ENCODE assay signal across 8 mouse cellular contexts in genomic region chr10:79780664-79781015, GRCm38 (mm10). TPM values are rescaled to one million over a fixed set of nuclear protein-coding genes. Genes with fewer than 3 reads are reported as not detected.
DNase-seq lines count a peak whose midpoint lies in the region; ATAC-seq and TF ChIP-seq lines count a peak whose summit lies in the region.
"Had no signal": no experiment of that assay in that cellular context is flagged by ENCODE, and none has a peak within 500 bp of the region (broad histone marks: within the 10 kb centered on the region; RNA-seq: fewer than 3 reads in every experiment).

No protein-coding gene starts in this region.

- peaks cover 86% of the 10 kb centered on the region for H3K27me3 ChIP-seq in hindbrain, embryonic 13.5 days
- H3K27me3 ChIP-seq in stomach, embryonic 14.5 days (ENCODE audit: control insufficient read depth, insufficient read depth, low read length): no peaks in the 10 kb centered on the region

- no peak for TF ChIP-seq CTCF in cortical plate, adult 2 months (IDR thresholded peaks at IDR 0.05; ENCODE audit: extremely low read depth, insufficient read depth, low read length)

- no peak overlapping the region for H3K27ac ChIP-seq in cortical plate, adult 2 months (ENCODE audit: insufficient read depth, low read length)
- 0 out of 2 replicates have a peak overlapping the region, but pooled peaks have one; percentile 12 for H3K27ac ChIP-seq in hindbrain, embryonic 13.5 days
- H3K27ac ChIP-seq in stomach, embryonic 14.5 days (ENCODE audit: low read length): peak overlapping the region; percentile 39

- peak overlapping the region; percentile 60 for H3K9ac ChIP-seq in hindbrain, embryonic 13.5 days
- H3K9ac ChIP-seq in stomach, embryonic 14.5 days (replicated peaks; ENCODE audit: low read depth, low read length): 0 out of 2 replicates have a peak overlapping the region, but pooled peaks have one; percentile 10

- H3K9me3 ChIP-seq in hindbrain, embryonic 13.5 days: no peaks in the 10 kb centered on the region
- H3K9me3 ChIP-seq in stomach, embryonic 14.5 days (ENCODE audit: control insufficient read depth, low read depth, low read length): no peaks in the 10 kb centered on the region

- H3K4me3 ChIP-seq in cortical plate, adult 2 months (ENCODE audit: insufficient read depth, low read length): peak overlapping the region; percentile 39
- peak overlapping the region; percentile 42 for H3K4me3 ChIP-seq in hindbrain, embryonic 13.5 days
- peak overlapping the region; percentile 38 for H3K4me3 ChIP-seq in stomach, embryonic 14.5 days (ENCODE audit: low read depth, low read length)

- peak; percentile 83 to 89 for DNase-seq in right cerebral cortex, postnatal 10 days (ENCODE audit: low spot score in 2 of 2)
- DNase-seq in right cerebral cortex, postnatal 36 days (ENCODE audit: low spot score in 2 of 2): no peak
- peak; percentile 88 for DNase-seq in lung, postnatal 10 days
- no peak for DNase-seq in gastrocnemius, postnatal 36 days

- TF ChIP-seq POLR2A in cortical plate, adult 2 months (IDR thresholded peaks at IDR 0.05; ENCODE audit: extremely low read depth, insufficient read depth, low read length): no peak

- peaks cover 2% of the 10 kb centered on the region; the same call in 1 of the 2 replicates for H3K4me1 ChIP-seq in cortical plate, adult 2 months (ENCODE audit: control insufficient read depth, insufficient read depth, low read length)
- H3K4me1 ChIP-seq in hindbrain, embryonic 13.5 days (replicated peaks): peaks cover 45% of the 10 kb centered on the region
- H3K4me1 ChIP-seq in stomach, embryonic 14.5 days (ENCODE audit: control insufficient read depth, insufficient read depth, low read length): peaks cover 30% of the 10 kb centered on the region

- WGBS in hindbrain, embryonic 13.5 days: 0% methylated on average over 13 of the region's 13 CpGs
- under 1% methylated on average over 13 of the region's 13 CpGs for WGBS in stomach, embryonic 14.5 days

- no peaks in the 10 kb centered on the region for H3K36me3 ChIP-seq in hindbrain, embryonic 13.5 days
- H3K36me3 ChIP-seq in stomach, embryonic 14.5 days (ENCODE audit: control insufficient read depth, insufficient read depth, low read length): no peaks in the 10 kb centered on the region

- intact Hi-C loops in gastrocnemius, postnatal 36 days (cut with DNase I): no loop called here

- peak overlapping the region; percentile 67 for H3K4me2 ChIP-seq in hindbrain, embryonic 13.5 days
- H3K4me2 ChIP-seq in stomach, embryonic 14.5 days (replicated peaks; ENCODE audit: low read depth, low read length): peak overlapping the region; percentile 80

- no peak for ATAC-seq in hindbrain, embryonic 13.5 days (ENCODE audit: low FRiP score)
- no peak; the same call in 1 of the 2 replicates for ATAC-seq in stomach, embryonic 14.5 days (ENCODE audit: insufficient number of reproducible peaks, insufficient read depth, low FRiP score, low read depth)

RNA-seq across cellular contexts. Expression of gene Fstl3, which starts 3.6 kb away (rescaled TPM):
- polyA plus RNA-seq in cortical plate, adult 2 months (2012; rRNA removed): 5.7 and 5.9 TPM in 2 replicates
- 1.3 and 1.4 TPM in 2 replicates for polyA plus RNA-seq in hindbrain, embryonic 13.5 days (2015; fragmentation: Nextera tagmentation; extraction: Ambion mirVana)
- 8.7 and 9.0 TPM in 2 replicates for polyA plus RNA-seq in stomach, embryonic 14.5 days (2014; fragmentation: Nextera tagmentation; extraction: Ambion mirVana)
- total RNA-seq in gastrocnemius, postnatal 36 days (2021): 1 to 10 TPM; 1.2 to 1.8 TPM

RNA-seq across cellular contexts. Expression of gene Prss57, which starts 10.1 kb away (rescaled TPM):
- polyA plus RNA-seq in cortical plate, adult 2 months (2012; rRNA removed): 1.4 and 2.1 TPM in 2 replicates
- 0.18 TPM in 1 of 2 replicates, not detected in the other for polyA plus RNA-seq in hindbrain, embryonic 13.5 days (2015; fragmentation: Nextera tagmentation; extraction: Ambion mirVana)
- polyA plus RNA-seq in stomach, embryonic 14.5 days (2014; fragmentation: Nextera tagmentation; extraction: Ambion mirVana): not detected in 2 replicates
- not detected for total RNA-seq in gastrocnemius, postnatal 36 days (2021)

RNA-seq across cellular contexts. Expression of gene Palm, which starts 12.7 kb away (rescaled TPM):
- polyA plus RNA-seq in cortical plate, adult 2 months (2012; rRNA removed): 294 and 331 TPM in 2 replicates
- 240 and 252 TPM in 2 replicates for polyA plus RNA-seq in hindbrain, embryonic 13.5 days (2015; fragmentation: Nextera tagmentation; extraction: Ambion mirVana)
- polyA plus RNA-seq in stomach, embryonic 14.5 days (2014; fragmentation: Nextera tagmentation; extraction: Ambion mirVana): 67.0 and 78.0 TPM in 2 replicates
- 10 to 100 TPM; 13.8 to 21.4 TPM for total RNA-seq in gastrocnemius, postnatal 36 days (2021)

RNA-seq across cellular contexts. Expression of gene Rnf126, which starts 13.9 kb away (rescaled TPM):
- polyA plus RNA-seq in cortical plate, adult 2 months (2012; rRNA removed): 157 TPM in 2 replicates
- polyA plus RNA-seq in hindbrain, embryonic 13.5 days (2015; fragmentation: Nextera tagmentation; extraction: Ambion mirVana): 87.9 and 90.7 TPM in 2 replicates
- polyA plus RNA-seq in stomach, embryonic 14.5 days (2014; fragmentation: Nextera tagmentation; extraction: Ambion mirVana): 72.1 and 77.3 TPM in 2 replicates
- total RNA-seq in gastrocnemius, postnatal 36 days (2021): 10 to 100 TPM; 35.1 to 40.1 TPM

RNA-seq across cellular contexts. Expression of gene Fgf22, which starts 25.8 kb away (rescaled TPM):
- 6.5 and 9.7 TPM in 2 replicates for polyA plus RNA-seq in cortical plate, adult 2 months (2012; rRNA removed)
- polyA plus RNA-seq in hindbrain, embryonic 13.5 days (2015; fragmentation: Nextera tagmentation; extraction: Ambion mirVana): 1.00 and 2.1 TPM in 2 replicates
- polyA plus RNA-seq in stomach, embryonic 14.5 days (2014; fragmentation: Nextera tagmentation; extraction: Ambion mirVana): 0.29 and 0.39 TPM in 2 replicates
- not detected for total RNA-seq in gastrocnemius, postnatal 36 days (2021)
- total RNA-seq: hematopoietic stem cell, adult 5-6 weeks had no signal

Comparison
In these comparisons a context has a peak if more than half of its experiments do, and no peak if none do; other contexts are left out.
1. DNase-seq: peak in right cerebral cortex, postnatal 10 days (2 of 2) and lung, postnatal 10 days (single experiment); none in right cerebral cortex, postnatal 36 days (0 of 2) and gastrocnemius, postnatal 36 days (0 of 2).
2. Peak in every context shown above with its lines, with median percentiles within 50 percentile points of each other: H3K4me3 ChIP-seq.